Mouse (Mus musculus) embryonic facial prominence, embryonic 10.5 days (tissue): Measurements from ENCODE around the gene Cib2. TPM values are rescaled to one million over a fixed set of nuclear protein-coding genes. Genes with fewer than 3 reads are reported as not detected.
A peak's percentile ranks its signal among the peaks of the same experiment; 100 is the strongest.
"Not testable (repeated sequence)": the region's sequence is repeated elsewhere in the genome, so short reads cannot be mapped to it uniquely, and the experiment has no call there.

Experiments used
- DNase-seq: peaks from one replicate; pipeline ENCODE4 v3.0.0-alpha.2; 2017; ENCODE audit warnings: low spot score
- H3K27ac ChIP-seq: fragments of 300-500 bp; sonication (generic); replicated peaks from 2 replicates; pipeline ENCODE4 v1.5.1; 2016; ENCODE audit warnings: mild to moderate bottlenecking
- H3K27me3 ChIP-seq: fragments of 300-500 bp; sonication (generic); replicated peaks from 2 replicates; pipeline ENCODE4 v1.6.1; 2016; ENCODE audit warnings: low read depth, mild to moderate bottlenecking; ENCODE audit not compliant: poor library complexity, severe bottlenecking
- H3K36me3 ChIP-seq: fragments of 300-500 bp; sonication (generic); replicated peaks from 2 replicates; pipeline ENCODE4 v1.6.1; 2016; ENCODE audit warnings: mild to moderate bottlenecking, moderate library complexity
- H3K4me1 ChIP-seq: fragments of 300-500 bp; sonication (generic); 2 replicates; pipeline ENCODE4 v1.6.1; 2016
- H3K4me3 ChIP-seq: fragments of 300-500 bp; sonication (generic); 2 replicates; pipeline ENCODE4 v1.5.1; 2016; ENCODE audit warnings: mild to moderate bottlenecking, moderate library complexity
- H3K9me3 ChIP-seq: fragments of 300-500 bp; sonication (generic); 2 replicates; pipeline ENCODE4 v1.6.1; 2016; ENCODE audit warnings: mild to moderate bottlenecking
- WGBS: fragments of 180-500 bp; shearing (Covaris S2); methylation state at CpG from one replicate; pipeline ENCODE4 v1.1.7; 2016; 5-methylcytosine and 5-hydroxymethylcytosine counted together
- polyA plus RNA-seq: library from polyadenylated mRNA; unstranded; fragments of >200 nt; fragmentation: Nextera tagmentation; extraction: Ambion mirVana; gene quantifications from 2 replicates; pipeline ENCODE4 v1.2.1, GENCODE M21; 2016

The Cib2 gene
- polyA plus RNA-seq, result 9.9 TPM in 2 replicates

DNA sequence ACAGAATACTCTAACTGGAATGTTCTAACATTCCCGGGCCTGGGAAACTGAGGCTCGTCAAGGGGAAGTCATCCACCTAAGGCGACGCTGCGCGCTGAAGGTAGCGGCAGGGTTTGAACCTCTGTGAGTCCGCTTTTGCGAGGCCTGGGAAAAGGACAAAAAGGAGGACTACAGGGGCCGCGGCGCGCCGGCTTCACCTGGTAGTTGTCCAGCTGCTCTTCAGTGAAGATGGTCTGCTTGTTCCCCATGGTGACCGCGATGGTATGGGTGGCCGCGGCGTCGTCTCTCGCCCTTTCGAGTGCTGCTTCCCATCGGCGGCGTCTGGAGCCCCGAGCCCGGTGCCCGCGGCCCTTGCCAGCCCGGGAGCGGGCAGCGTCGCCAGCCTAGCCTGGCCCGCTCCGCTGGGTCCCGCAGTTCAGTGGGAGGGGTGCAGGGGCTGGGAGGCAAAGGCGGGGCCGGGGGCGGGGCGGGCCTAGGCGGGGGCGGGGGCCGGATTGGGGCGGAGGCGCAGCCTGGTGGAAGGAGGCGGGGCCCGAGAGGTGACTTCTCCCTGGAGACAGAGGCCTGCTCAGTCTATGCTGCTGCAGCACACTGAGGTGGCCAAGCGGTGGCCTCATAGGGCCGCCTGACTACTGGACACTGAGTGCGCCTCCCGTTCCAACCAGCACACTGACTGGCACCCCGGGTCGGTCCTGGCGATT lies at the start of gene Cib2:
Cib2 (minus strand) TSS at position 448 of the 701 bp plus-strand sequence.
- Histone ChIP-seq H3K27ac (peak within 1 kb of the TSS; percentile 63), H3K36me3 (no peaks in the 10 kb centered on the region), H3K27me3 (peaks cover 29% of the 10 kb centered on the region), H3K4me1 (peaks cover 17% of the 10 kb centered on the region), H3K9me3 (no peaks in the 10 kb centered on the region), H3K4me3 (peak within 1 kb of the TSS; percentile 70)
- DNase-seq, result peak; percentile 91
- WGBS, result 2% methylated on average over 54 of the region's 54 CpGs

DNA sequence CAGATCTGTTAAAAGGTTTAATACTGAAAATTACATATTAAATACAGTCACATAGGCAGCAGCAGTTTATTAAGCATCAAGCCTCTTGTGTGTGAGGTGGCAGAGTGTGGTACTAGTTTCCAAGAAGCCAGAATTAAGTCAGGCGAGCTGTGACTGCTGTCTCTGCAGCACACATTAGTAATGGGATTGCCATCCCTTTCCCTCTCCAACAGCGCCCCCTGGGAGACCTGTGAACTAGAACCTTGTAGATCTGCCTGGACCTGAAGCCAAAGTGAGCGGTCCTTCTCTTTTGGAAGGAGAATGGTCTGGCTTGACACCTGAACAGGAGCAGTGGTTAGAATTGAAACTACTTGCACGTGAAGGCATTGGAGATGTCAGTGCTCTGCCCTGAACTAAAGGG lies 44.9 kb upstream of the Cib2 start:
- H3K9me3 ChIP-seq, result no peaks in the 10 kb centered on the region
- H3K27ac ChIP-seq, result no peak overlapping the region
- H3K36me3 ChIP-seq, result peaks cover 58% of the 10 kb centered on the region

DNA sequence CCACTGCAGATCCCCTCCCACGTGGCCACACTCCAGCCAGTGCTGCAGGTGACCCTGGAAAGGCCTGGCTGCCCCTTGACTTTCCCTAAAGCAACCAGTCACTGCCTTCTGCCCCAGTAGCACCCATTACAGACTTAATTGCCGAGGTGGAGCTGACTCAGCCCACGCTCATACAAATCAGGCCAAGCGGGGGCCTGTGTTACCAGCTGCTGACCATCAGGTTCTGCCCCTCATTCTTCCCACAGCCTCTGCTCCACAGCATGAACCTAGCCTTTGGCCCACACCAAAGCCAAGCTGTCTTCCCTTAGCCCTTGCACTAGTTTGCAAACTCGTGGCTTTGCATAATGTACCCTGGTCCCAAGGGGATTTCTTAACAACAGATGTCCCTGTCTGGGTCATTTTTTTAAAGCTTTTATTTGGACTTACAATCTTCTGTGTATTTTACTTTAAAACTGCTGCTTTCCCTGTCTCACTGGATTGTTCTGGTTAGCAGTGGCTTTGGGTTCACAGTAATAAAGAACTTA lies 44.2 kb upstream of the Cib2 start:
- no peaks in the 10 kb centered on the region for H3K4me1 ChIP-seq
- peaks cover 64% of the 10 kb centered on the region for H3K36me3 ChIP-seq
- H3K4me3 ChIP-seq, result no peak overlapping the region
- no peaks in the 10 kb centered on the region for H3K27me3 ChIP-seq
- no peak overlapping the region for H3K27ac ChIP-seq
- DNase-seq, result no peak
- WGBS, result 79% methylated on average over 5 of the region's 5 CpGs
- H3K9me3 ChIP-seq, result no peaks in the 10 kb centered on the region

More for the DNA sequence above, 44.9 kb upstream of the Cib2 start:
- no peak overlapping the region for H3K4me3 ChIP-seq
- no peaks in the 10 kb centered on the region for H3K27me3 ChIP-seq
- WGBS, result 57% methylated on average over 4 of the region's 4 CpGs
- no peaks in the 10 kb centered on the region for H3K4me1 ChIP-seq
- DNase-seq, result peak; percentile 55

DNA sequence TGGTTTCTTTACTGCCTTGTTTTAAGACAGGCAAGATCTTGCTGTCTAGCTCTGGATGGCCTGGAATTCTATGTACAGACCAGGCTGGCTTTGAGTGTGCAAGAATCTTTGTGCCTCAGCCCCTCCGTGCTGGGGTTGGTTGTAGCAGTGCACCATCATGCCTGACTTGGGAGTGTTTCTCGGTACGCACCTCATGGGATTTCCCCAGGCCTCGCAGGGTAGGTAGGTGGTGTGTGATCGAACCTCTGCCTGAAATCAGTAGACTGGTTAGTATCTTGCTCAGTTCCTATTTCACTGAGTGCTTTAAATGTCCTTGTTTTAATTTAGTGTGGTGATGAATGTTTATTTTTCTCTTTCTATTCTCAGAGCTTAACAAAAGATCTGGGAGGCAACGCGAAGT lies 42.9 kb upstream of the Cib2 start:
- WGBS, result 84% methylated on average over 7 of the region's 7 CpGs
- no peak overlapping the region for H3K27ac ChIP-seq
- peaks cover 77% of the 10 kb centered on the region for H3K36me3 ChIP-seq
- H3K27me3 ChIP-seq, result no peaks in the 10 kb centered on the region
- H3K9me3 ChIP-seq, result no peaks in the 10 kb centered on the region
- H3K4me1 ChIP-seq, result no peaks in the 10 kb centered on the region
- no peak overlapping the region for H3K4me3 ChIP-seq
- no peak for DNase-seq

DNA sequence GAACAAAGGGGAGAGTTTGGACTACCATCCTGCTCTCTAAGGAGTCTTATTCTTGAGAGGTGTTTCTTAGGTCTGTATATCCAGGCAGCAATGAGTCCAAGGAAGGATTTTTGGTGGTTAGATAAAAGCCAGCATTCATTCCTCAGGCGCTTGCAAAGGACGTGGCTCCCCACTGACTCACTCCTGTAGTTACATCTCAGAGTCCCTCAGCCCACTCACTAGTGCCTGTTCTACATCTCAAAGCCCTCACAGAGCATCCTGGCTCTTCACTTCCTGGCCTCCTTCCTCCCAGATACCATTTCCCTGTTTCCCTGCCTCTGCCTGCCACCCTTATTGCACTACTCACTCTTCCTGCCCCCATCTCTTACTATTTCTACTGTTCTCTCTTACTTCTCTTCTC lies 42.4 kb upstream of the Cib2 start:
- no peaks in the 10 kb centered on the region for H3K4me1 ChIP-seq
- H3K9me3 ChIP-seq, result no peaks in the 10 kb centered on the region
- no peak for DNase-seq
- no peaks in the 10 kb centered on the region for H3K27me3 ChIP-seq
- no peak overlapping the region for H3K27ac ChIP-seq
- H3K4me3 ChIP-seq, result no peak overlapping the region
- peaks cover 82% of the 10 kb centered on the region for H3K36me3 ChIP-seq
- WGBS, result 84% methylated on average over 2 of the region's 2 CpGs

DNA sequence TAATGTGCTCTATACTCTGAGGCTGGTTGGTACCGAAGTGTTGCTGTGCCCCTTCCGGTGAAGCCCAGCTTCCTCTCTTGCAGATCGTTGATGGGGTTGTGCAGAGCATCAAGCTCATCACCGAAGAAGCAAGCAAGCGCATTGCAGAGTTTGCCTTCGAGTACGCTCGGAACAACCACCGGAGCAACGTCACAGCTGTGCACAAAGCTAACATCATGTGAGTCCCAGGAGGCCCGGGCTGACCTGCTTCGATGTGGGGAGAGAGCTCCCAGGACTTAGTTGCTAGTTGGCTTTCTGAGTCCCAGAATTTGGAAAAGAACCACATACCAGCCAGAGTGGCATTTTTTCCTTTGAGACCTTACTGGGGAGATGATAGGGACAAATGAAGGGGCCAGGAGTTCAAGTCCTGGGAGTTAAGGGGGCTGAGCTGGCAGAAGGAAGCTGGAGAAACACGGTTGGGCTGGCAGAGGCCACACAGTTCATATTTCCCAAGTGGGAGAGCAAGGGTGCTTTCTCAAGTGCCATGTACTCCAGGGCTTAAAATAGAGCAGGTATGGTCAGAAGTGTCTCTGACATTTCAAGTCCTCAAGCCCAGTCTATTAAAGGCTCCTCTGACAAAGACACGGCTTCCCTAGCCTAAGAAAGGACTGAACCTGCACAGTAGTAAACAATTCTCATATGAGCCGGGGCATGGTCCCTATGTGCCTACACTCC lies 36.9 kb upstream of the Cib2 start:
- Histone ChIP-seq H3K9me3 (no peaks in the 10 kb centered on the region), H3K27me3 (no peaks in the 10 kb centered on the region), H3K4me1 (no peaks in the 10 kb centered on the region), H3K27ac (no peak overlapping the region), H3K36me3 (peaks cover 97% of the 10 kb centered on the region), H3K4me3 (no peak overlapping the region)
- WGBS, result 92% methylated on average over 15 of the region's 15 CpGs
- no peak for DNase-seq

DNA sequence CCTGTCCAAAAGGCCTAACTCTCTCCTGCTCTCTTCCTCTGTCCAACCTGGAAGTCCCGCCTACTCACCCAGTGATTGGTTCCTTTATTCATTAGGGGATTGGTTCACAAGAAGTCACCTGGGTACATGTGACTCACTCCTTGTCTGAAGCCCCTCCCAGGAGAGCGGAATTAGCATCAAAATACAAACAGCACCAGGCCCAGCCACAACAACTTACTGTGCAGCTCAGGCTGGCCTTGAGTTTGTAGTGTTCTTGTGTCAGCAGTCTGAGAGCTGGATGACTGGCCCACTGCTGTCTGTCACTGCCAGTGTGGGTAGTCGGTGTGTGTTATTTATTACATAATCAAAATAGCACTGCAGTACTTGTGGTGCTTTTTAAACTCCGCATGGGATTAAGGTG lies 33.6 kb upstream of the Cib2 start:
- H3K36me3 ChIP-seq, result peaks cover 96% of the 10 kb centered on the region
- not testable (repeated sequence) for H3K9me3 ChIP-seq

DNA sequence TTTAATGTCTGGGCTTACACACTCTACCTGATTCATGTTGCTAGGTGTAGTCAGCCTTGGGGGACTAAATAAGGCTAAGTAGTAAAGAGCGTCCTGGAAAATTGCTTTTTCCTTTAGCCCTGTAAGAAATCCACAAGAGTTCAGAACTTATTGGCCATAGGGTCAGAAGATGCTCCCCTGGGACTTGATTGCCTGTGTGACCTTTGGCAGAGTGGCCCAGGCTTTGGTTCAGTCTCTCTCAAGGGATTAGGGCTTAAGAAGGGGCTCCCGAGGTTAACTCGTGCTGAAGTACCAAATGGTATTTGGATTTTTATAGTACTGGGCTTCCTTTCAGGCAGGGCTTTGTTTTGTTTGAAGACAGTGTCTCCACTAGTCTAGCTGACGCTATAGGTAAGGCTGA lies 27.8 kb upstream of the Cib2 start:
- Histone ChIP-seq H3K4me3 (0 out of 2 replicates have a peak overlapping the region, but pooled peaks have one; percentile 18), H3K27ac (no peak overlapping the region), H3K9me3 (no peaks in the 10 kb centered on the region), H3K27me3 (no peaks in the 10 kb centered on the region), H3K4me1 (peaks cover 17% of the 10 kb centered on the region), H3K36me3 (peaks cover 40% of the 10 kb centered on the region)
- WGBS, result 57% methylated on average over 4 of the region's 4 CpGs
- no peak for DNase-seq

More for the DNA sequence above, 33.6 kb upstream of the Cib2 start:
- not testable (repeated sequence) for DNase-seq, H3K4me3 ChIP-seq, H3K27me3 ChIP-seq, H3K27ac ChIP-seq, H3K4me1 ChIP-seq
- WGBS, result 77% methylated on average over 4 of the region's 4 CpGs

DNA sequence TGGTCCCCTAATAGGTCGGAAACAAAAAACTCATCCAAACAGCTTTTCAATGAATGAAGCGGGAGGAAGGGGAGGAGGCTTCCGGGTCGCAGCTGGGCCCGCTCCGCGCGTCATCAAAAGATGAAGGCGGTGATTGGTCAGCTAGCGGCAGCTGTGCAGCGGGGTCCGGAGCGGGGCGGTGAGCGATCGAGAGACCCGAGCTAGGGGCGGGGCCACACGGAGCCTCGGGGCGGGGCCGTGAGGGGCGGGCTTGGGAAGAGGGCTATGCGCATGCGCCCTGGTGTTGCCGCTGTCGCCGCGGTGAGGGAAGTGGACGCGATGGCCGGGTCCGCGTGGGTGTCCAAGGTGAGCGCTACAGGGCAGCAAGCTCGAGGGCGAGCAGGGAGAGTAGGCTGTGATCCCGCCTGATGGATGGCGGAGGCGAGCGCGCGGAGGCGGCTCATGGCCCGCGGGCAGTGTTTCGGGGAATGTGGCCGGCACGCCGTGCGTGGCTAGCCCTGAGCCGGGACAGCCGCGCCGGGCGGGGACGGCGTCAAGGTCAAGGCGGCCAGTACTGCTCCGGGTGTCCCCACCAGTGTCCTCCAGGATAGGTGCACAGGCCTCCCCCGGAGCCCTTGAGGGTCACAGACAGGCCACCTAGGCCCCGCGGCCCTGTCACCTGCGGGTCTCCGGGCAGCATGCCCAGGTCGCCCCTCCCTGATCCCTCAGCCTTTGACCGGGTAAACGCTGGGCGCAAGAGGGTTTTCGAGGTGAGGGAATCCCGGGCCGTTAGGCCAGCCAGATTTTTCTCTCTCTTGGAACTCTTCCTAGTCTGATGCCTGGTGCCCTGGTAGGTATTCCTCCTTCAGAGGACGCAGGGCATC lies 26.4 kb upstream of the Cib2 start, which contains the start of gene Idh3a:
Idh3a (plus strand) TSS at position 136 of the 863 bp plus-strand sequence.
- under 1% methylated on average over 73 of the region's 73 CpGs for WGBS
- peaks cover 17% of the 10 kb centered on the region for H3K4me1 ChIP-seq
- H3K27me3 ChIP-seq, result no peaks in the 10 kb centered on the region
- H3K27ac ChIP-seq, result peak within 1 kb of the TSS; percentile 84
- peaks cover 26% of the 10 kb centered on the region for H3K36me3 ChIP-seq
- H3K9me3 ChIP-seq, result no peaks in the 10 kb centered on the region
- peak; percentile 100 for DNase-seq
- H3K4me3 ChIP-seq, result peak within 1 kb of the TSS; percentile 86

DNA sequence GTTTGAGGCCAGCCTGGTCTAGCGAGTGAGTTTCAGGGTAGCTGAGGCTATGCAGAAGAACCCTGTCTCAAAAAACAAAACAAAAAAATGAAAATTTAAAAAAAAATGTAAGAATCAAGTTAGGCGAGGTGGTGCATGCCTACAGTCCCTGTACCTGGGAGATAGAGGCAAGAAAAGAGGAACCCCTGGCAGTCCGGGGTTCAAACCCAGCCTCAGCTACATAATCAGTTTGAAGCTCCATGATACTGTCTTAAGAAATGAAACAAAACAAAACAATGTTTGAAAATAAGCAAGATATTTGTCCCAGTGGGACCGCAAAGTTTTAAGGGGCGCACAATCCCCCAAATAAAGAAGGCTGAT lies 25.8 kb upstream of the Cib2 start:
- whole genome bisulfite sequencing, result 32% methylated on average over 5 of the region's 5 CpGs
- H3K27ac ChIP-seq, result peak overlapping the region; percentile 84
- no peak for DNase-seq
- H3K36me3 ChIP-seq, result peaks cover 22% of the 10 kb centered on the region
- no peaks in the 10 kb centered on the region for H3K9me3 ChIP-seq
- peak overlapping the region; percentile 86 for H3K4me3 ChIP-seq
- peaks cover 17% of the 10 kb centered on the region for H3K4me1 ChIP-seq
- no peaks in the 10 kb centered on the region for H3K27me3 ChIP-seq

DNA sequence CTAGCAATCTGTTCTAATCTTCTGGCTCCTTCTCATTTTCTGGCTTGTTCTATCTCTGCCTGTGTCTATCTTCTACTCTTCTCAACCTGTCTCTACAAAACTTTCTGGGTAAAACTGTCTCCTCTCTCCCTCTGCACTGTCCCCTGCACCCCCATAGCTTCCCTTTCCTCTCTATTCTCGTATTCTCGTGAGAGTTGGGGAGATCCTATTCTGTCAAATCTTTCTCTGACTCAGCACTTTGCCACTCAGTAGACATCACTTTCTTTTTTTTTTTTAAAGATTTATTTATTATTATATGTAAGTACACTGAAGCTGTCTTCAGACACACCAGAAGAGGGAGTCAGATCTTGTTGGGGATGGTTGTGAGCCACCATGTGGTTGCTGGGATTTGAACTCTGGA lies 24.1 kb upstream of the Cib2 start:
- WGBS, result 80% methylated on average over 2 of the region's 2 CpGs
- not testable (repeated sequence) for H3K27me3 ChIP-seq, DNase-seq

DNA sequence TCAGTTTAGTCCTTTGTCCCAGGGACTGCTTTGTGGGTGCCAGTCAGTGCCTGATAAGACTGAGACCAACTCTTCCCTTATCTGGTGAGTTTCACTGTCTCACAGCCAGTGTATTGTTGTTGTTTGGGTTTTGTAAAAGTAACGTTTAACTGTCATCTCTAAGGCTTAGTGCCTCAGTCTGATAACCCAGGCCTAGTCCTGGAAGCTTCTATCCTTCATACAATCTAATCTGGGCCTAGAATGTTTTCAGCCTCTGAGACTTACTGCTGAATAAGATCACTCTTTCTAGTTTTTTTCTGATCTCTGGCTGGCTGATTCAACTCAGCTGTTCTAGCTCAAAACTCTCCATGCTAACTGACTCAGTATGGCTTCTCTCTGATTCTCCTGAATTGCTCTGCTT lies 23.7 kb upstream of the Cib2 start:
- Histone ChIP-seq H3K4me3 (no peak overlapping the region), H3K36me3 (peaks cover 3% of the 10 kb centered on the region; the same call in 1 of the 2 replicates), H3K27ac (no peak overlapping the region), H3K9me3 (no peaks in the 10 kb centered on the region), H3K4me1 (peaks cover 17% of the 10 kb centered on the region), H3K27me3 (no peaks in the 10 kb centered on the region)
- DNase-seq, result no peak
- 68% methylated on average over 1 of the region's 1 CpGs for WGBS

More for the DNA sequence above, 24.1 kb upstream of the Cib2 start:
- H3K36me3 ChIP-seq, H3K27ac ChIP-seq, H3K9me3 ChIP-seq, H3K4me3 ChIP-seq: not testable (repeated sequence)
- H3K4me1 ChIP-seq, result peaks cover 17% of the 10 kb centered on the region
